Mouse (Mus musculus) heart, embryonic 11.5 days (tissue): ENCODE measurements around the gene Cd79b. TPM values are rescaled to one million over a fixed set of nuclear protein-coding genes. Genes with fewer than 3 reads are reported as not detected.

ENCODE experiments used
- ATAC-seq: fragments of 200-750 bp; cut with Nextera tagmentation; replicated peaks from 2 replicates; pipeline ENCODE4 v1.8.0; 2017; ENCODE audit warnings: moderate library complexity; ENCODE audit not compliant: insufficient number of reproducible peaks, low FRiP score, low TSS enrichment
- H3K27ac ChIP-seq: fragments of 300-500 bp; sonication (generic); 2 replicates; pipeline ENCODE4 v1.5.1; 2014; ENCODE audit warnings: mild to moderate bottlenecking, low read depth, low read length
- H3K27me3 ChIP-seq: fragments of 300-500 bp; sonication (generic); 2 replicates; pipeline ENCODE4 v1.6.1; 2014; ENCODE audit warnings: mild to moderate bottlenecking, low read length, mixed read lengths; ENCODE audit not compliant: control insufficient read depth, insufficient read depth
- H3K36me3 ChIP-seq: fragments of 300-500 bp; sonication (generic); 2 replicates; pipeline ENCODE4 v1.6.1; 2014; ENCODE audit warnings: mild to moderate bottlenecking, low read length, moderate library complexity, mixed read lengths; ENCODE audit not compliant: control insufficient read depth, insufficient read depth
- H3K4me1 ChIP-seq: fragments of 300-500 bp; sonication (generic); 2 replicates; pipeline ENCODE4 v1.6.1; 2014; ENCODE audit warnings: low read length; ENCODE audit not compliant: control insufficient read depth, insufficient read depth
- H3K4me2 ChIP-seq: fragments of 300-500 bp; sonication (generic); 2 replicates; pipeline ENCODE4 v1.6.1; 2014; ENCODE audit warnings: mild to moderate bottlenecking, moderate library complexity
- H3K4me3 ChIP-seq: fragments of 300-500 bp; sonication (generic); 2 replicates; pipeline ENCODE4 v1.5.1; 2014; ENCODE audit warnings: low read depth, low read length
- H3K9ac ChIP-seq: fragments of 300-500 bp; sonication (generic); 2 replicates; pipeline ENCODE4 v1.6.1; 2014; ENCODE audit warnings: mild to moderate bottlenecking, low read depth, low read length, moderate library complexity
- H3K9me3 ChIP-seq: fragments of 300-500 bp; sonication (generic); replicated peaks from 2 replicates; pipeline ENCODE4 v1.6.1; 2016; ENCODE audit warnings: low read length; ENCODE audit not compliant: control insufficient read depth
- WGBS: fragments of 180-500 bp; shearing (Covaris S2); extraction: QIAGEN DNeasy Blood & Tissue Kit; methylation state at CpG from one replicate; pipeline ENCODE4 v1.1.7; 2014; ENCODE audit not compliant: insufficient replicate concordance; 5-methylcytosine and 5-hydroxymethylcytosine counted together
- polyA plus RNA-seq: library from polyadenylated mRNA; unstranded; fragments of >200 nt; fragmentation: Nextera tagmentation; extraction: Ambion mirVana; gene quantifications from 2 replicates; pipeline ENCODE4 v1.2.1, GENCODE M21; 2014

Cd79b gene
- polyA plus RNA-seq, 1 experiment from 2014 or later = 1.3 TPM

DNA sequence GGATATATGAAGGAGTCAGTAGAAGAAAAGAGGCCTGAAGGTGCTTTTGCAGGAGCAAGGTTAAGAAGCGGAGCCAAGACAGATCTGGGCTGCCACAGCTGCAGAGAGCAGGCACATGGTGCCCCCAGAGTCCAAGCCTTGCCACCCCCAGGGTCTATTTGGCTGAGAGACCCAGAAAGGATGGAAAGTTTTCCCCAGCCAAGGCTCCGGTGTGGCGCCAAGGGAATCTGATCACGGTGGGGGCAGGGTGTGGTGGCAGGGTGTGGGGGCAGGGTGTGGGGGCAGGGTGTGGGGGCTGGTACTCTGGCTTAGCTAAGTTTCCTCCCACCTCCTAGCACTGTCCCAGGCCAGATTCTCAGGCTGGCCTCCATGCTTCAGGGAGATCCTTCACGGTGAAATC lies 14.0 kb upstream of the Cd79b start:
- no peaks in the 10 kb centered on the region for H3K36me3 ChIP-seq
- no peak for ATAC-seq
- WGBS = 37% methylated on average over 5 of the region's 5 CpGs
- no peaks in the 10 kb centered on the region for H3K9me3 ChIP-seq
- H3K9ac ChIP-seq = no peak overlapping the region
- H3K27ac ChIP-seq = no peak overlapping the region
- H3K4me1 ChIP-seq = peaks cover 18% of the 10 kb centered on the region
- H3K27me3 ChIP-seq = no peaks in the 10 kb centered on the region
- no peak overlapping the region for H3K4me3 ChIP-seq
- no peak overlapping the region for H3K4me2 ChIP-seq

DNA sequence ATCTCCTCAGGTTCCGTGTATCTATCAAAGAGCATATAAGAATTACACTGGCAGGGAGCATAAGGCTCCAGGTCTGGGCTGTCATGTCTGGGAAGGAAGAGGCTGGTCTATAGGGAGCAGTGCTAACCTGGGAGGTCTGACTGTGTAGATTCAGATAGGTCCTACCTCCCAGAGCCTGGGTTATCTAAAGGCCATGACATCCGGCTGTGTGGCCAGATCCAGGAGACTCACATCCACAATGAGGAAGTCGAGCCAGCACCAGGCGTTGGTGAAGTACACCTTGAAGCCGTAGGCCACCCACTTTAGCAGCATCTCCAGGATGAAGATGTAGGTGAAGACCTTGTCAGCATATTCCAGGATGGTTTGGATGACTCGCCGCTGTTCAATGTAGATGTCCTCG lies 11.9 kb upstream of the Cd79b start:
- WGBS = 69% methylated on average over 8 of the region's 8 CpGs
- H3K4me3 ChIP-seq = no peak overlapping the region
- ATAC-seq = no peak
- H3K36me3 ChIP-seq = no peaks in the 10 kb centered on the region
- no peak overlapping the region for H3K4me2 ChIP-seq
- no peaks in the 10 kb centered on the region for H3K27me3 ChIP-seq
- H3K27ac ChIP-seq = no peak overlapping the region
- no peaks in the 10 kb centered on the region for H3K9me3 ChIP-seq
- no peak overlapping the region for H3K9ac ChIP-seq
- peaks cover 8% of the 10 kb centered on the region for H3K4me1 ChIP-seq

DNA sequence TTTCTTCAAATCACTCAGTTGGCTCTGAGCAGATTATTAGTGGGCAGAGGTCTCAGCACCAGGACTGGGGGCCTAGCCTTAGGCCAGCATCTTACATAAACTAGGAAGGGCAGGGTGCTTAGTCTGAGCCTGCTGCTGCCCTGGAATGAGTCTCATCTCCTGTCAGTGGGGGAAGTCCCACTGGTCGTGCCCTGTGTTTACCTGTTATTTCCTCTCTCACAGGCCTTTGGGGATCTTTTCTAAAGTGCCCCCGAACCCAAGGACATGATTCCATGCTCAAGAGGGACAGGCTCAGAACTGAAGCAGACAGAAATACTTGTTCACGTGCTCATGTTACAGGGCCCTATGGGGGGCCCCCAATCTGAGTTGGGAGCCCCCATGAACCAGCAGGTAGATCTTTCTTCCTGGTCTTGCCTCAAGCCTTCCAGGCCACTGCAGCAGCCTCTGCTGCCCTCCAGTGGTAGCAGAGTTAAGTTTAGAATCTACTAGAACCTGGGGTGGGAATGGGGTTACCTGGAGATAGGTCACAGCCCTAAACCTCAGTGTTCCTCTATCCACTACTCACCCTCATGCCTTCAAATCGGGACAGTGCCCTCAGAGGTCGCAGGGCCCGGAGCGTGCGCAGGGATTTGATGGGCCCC lies 11.1 kb upstream of the Cd79b start:
- Histone ChIP-seq H3K9ac (no peak overlapping the region), H3K27me3 (no peaks in the 10 kb centered on the region), H3K4me3 (no peak overlapping the region), H3K27ac (no peak overlapping the region), H3K4me2 (no peak overlapping the region), H3K9me3 (no peaks in the 10 kb centered on the region), H3K36me3 (no peaks in the 10 kb centered on the region), H3K4me1 (peaks cover 8% of the 10 kb centered on the region)
- ATAC-seq = no peak
- 63% methylated on average over 8 of the region's 8 CpGs for WGBS

DNA sequence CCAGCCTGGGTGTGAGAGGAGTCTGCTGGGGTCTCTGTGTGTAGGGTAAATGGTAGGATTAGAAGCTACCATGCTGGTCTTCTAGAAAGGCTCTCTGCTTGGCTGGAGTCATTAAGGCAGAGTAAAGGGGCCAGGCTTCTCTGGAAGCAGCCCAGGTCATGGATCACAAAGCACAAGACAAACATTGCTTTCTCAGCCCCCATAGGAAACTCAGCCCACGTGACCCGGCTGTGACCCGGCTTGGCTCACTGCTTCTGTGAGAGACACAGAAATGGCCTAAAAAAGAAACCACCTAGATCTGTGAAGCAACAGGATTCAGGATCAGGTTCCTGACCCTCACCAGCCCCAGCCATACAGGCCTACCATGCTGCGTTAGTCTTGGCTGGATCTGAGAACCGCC lies 10.3 kb upstream of the Cd79b start:
- no peak overlapping the region for H3K4me3 ChIP-seq
- H3K4me1 ChIP-seq = peaks cover 8% of the 10 kb centered on the region
- no peaks in the 10 kb centered on the region for H3K36me3 ChIP-seq
- H3K27me3 ChIP-seq = no peaks in the 10 kb centered on the region
- no peak overlapping the region for H3K4me2 ChIP-seq
- ATAC-seq = no peak
- H3K9ac ChIP-seq = no peak overlapping the region
- 81% methylated on average over 5 of the region's 5 CpGs for WGBS
- H3K27ac ChIP-seq = no peak overlapping the region
- no peaks in the 10 kb centered on the region for H3K9me3 ChIP-seq

DNA sequence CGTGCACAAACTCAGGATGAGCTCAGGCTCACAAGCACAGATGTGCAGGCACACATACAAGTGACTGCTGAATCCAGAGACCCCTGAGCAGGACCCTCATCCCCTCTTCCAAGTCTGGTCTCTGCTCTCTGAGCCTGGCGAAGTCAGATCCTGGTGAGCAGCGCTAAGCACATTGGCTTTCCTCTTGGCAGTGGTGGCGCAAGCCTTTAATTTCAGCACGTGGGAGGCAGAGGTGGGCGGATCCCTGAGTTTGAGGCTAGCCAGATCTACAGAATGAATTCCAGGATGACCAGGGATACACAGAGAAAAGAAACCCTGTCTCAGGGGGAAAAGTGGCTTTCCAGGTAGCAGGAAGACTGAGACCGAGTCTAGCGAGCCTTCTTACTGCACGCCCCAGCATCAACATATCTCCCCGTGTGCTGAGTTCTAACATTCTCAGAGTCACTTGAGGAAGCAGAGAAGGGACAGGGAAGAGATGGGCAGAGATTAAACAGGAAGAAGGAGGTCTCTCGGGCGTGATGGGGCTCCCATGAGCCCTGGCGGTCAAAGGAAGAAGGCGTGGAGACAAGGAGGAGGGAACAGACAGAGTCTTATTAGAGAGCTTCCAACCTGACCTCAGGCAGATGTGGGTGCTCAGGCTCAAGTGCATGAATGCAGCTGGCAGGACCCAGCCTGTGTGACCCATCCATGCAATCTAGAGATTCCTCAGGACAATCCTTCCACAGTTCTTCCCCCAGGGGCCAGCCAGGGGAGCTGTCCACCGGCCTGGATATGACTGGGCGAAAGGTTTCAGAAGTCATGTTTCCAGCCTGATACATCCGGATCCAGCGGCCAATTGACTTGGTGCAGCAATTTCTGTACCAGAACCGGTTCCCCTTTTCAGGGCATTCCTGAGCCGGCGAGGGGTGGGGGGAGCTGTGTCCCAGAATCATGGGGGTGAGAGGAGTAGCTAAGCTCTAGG lies 4.1 kb upstream of the Cd79b start:
- no peak for ATAC-seq
- Histone ChIP-seq H3K9ac (no peak overlapping the region), H3K4me1 (no peaks in the 10 kb centered on the region), H3K9me3 (no peaks in the 10 kb centered on the region), H3K36me3 (no peaks in the 10 kb centered on the region), H3K27me3 (no peaks in the 10 kb centered on the region; the same call in 1 of the 2 replicates), H3K27ac (no peak overlapping the region), H3K4me2 (no peak overlapping the region), H3K4me3 (no peak overlapping the region)
- WGBS = 59% methylated on average over 21 of the region's 21 CpGs

DNA sequence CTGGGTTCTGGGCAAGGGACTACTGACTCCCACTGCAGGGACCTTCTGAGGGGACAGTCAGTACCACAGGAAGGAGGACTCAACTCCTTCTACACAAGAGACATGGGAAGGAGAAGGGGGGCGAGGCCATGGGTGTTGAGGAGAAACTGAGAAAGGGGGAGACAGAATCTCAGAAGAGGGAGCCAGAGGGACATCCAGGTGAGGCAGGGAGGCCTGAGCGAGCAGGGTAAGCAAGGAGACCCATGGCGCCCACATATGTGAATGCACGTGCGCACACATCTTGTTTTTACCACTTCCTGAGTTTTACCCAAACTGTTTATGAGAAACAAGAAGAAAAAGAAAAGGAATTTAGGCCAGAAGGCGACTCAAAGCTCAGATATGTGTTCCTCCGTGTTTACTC lies 3.2 kb upstream of the Cd79b start:
- Histone ChIP-seq H3K36me3 (no peaks in the 10 kb centered on the region), H3K27me3 (no peaks in the 10 kb centered on the region; the same call in 1 of the 2 replicates), H3K27ac (no peak overlapping the region), H3K4me1 (no peaks in the 10 kb centered on the region), H3K9ac (no peak overlapping the region), H3K4me3 (no peak overlapping the region), H3K4me2 (no peak overlapping the region), H3K9me3 (no peaks in the 10 kb centered on the region)
- ATAC-seq = no peak
- 72% methylated on average over 7 of the region's 7 CpGs for WGBS

DNA sequence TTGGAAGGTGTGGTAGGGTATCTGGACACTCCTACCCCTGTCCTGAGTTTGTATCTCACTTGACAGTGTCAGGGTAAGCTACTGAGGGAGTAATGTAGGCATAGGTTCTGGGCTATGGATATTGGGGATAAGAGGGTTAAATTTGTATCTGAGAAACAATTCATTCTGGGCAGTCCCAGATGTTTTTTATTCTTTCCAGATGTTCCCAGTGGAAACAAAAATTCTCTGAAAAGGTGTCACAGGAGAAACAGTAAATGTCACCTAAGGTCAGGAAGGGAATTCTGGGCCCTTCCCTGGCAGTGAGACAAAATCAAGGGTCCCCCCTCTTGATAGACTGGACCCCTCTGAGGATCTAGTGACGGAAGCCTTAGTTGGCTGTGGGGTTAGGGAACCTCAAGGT lies 1.9 kb upstream of the Cd79b start:
- Histone ChIP-seq H3K4me2 (no peak overlapping the region), H3K36me3 (no peaks in the 10 kb centered on the region), H3K4me3 (no peak overlapping the region), H3K27ac (no peak overlapping the region), H3K27me3 (no peaks in the 10 kb centered on the region; the same call in 1 of the 2 replicates), H3K4me1 (no peaks in the 10 kb centered on the region), H3K9me3 (no peaks in the 10 kb centered on the region), H3K9ac (no peak overlapping the region)
- ATAC-seq = no peak
- WGBS = 71% methylated on average over 1 of the region's 1 CpGs

DNA sequence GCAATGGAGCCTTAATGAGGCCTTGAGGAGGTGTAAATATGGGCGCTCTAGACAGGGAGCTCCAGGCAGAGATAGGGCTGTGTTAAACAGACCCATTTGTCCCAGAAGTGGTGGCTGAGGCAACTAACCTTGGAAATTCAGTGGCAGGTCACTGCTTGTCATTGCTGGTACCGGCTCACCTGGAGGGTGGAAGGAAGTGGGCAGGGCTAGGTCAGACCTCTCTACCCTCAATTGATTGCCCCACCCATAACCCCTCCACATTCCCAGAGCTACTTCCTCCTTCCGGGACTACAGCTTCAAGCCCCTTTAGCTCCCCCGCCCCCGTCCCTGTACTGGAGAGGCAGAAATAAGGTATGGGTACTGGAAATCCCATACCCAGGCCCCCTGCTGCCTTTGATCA lies 1.0 kb downstream of the Cd79b start:
- no peak for ATAC-seq
- WGBS = 58% methylated on average over 5 of the region's 5 CpGs
- H3K27ac ChIP-seq = no peak overlapping the region

More for the DNA sequence above, 1.0 kb downstream of the Cd79b start:
- Histone ChIP-seq H3K9ac (no peak overlapping the region), H3K36me3 (no peaks in the 10 kb centered on the region), H3K4me1 (no peaks in the 10 kb centered on the region), H3K27me3 (no peaks in the 10 kb centered on the region), H3K4me2 (no peak overlapping the region), H3K4me3 (no peak overlapping the region), H3K9me3 (no peaks in the 10 kb centered on the region)
